Mouse (Mus musculus) layer of hippocampus, adult 18-20 months (tissue): ENCODE data around the gene Spire2. TPM values are rescaled to one million over a fixed set of nuclear protein-coding genes. Genes with fewer than 3 reads are reported as not detected.

Source experiments
- DNase-seq, 2 experiments: peaks; one replicate each; pipeline ENCODE4 v3.0.0; 2022; ENCODE audit warnings: low spot score in 2 of 2
- total RNA-seq, 2 experiments: library from RNA; stranded (reverse); gene quantifications; 2 replicates each; pipeline ENCODE4 v1.2.3; 2021

Spire2 gene
- total RNA-seq, 2 experiments from 2014 or later, result 17.0 TPM

DNA sequence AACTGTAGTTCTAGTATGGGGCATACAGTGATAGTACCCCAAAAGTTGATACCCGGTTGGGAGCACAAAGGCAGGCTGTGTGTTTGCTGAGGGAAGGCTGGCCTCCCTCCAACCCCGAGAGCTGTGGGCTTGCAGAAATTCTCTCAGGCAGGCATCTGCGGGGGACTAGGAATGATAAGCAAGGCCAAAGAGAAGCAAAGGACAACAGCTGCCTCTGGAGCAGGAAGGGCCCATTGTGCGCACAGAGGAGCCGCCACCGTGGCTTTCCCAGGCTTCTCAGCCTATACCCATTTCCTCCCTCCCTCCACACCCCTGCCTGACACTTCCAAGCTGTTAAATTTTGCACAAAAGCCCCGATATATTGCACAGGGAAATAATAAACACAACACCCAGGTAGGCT is 1.4 kb downstream of the Spire2 start:
- peak in 1 of 2 experiments; percentile 42 for DNase-seq

DNA sequence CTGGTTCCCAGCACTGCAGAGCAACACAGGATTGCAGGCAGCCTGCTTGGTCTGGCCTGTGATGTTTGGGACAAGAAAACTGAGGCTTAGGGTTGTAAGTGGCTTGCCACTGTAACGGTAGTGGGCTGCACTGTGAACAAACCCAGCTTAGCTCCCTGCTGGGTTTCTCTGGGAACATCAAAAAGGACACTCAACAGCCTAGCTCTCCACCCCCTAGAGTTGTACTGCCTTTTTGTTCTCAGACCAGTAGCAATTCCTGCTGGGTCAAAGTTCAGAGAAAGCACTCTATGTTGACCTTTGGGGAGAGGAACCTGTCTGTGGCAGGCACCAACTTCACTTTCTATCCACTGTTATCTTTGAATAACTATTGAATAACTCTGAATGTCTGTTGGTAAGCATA is 2.0 kb downstream of the Spire2 start:
- DNase-seq, result no peak

DNA sequence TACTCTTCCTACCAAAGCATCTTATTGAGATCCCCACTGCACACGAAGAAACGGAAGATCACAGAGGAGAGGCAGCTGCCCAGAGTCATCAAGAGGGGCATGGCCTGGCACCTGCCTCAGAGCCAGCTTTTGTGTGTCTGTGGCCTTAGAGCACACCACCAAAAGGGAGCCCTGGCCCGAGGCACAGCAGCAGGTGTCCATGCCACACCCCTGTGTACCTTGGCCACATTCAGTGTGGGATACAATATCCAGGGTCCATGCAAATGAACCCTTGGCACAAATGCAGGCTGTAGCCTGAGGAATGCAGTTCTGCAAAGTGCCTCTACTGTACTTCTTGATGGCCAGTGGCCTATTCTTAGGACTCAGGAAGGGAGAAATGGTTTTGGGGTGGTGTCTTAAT is 5.0 kb downstream of the Spire2 start:
- DNase-seq, result no peak

DNA sequence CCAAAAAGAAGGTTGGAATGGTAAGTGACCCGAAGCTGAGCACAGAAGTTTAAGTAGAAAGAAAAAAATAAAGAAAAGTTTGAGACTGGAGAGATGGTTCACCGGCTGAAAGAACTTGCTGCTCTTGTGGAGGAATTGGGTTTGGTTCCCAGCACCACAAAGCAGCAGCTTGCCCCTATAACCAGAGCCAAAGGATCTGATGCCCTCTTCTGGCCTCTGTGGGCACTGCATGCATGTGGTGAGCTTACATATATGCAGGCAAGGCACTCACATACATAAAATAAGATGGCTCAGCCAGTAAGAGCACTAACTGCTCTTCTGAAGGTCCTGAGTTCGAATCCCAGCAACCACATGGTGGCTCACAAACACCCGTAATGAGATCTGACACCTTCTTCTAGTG is 7.6 kb downstream of the Spire2 start:
- no peak for DNase-seq

GRCm38 (mm10) chr8:123341040-123342015 is 8.8 kb downstream of the Spire2 start:
- DNase-seq, result no peak

GRCm38 (mm10) chr8:123342253-123342652 is 9.7 kb downstream of the Spire2 start:
- DNase-seq, result no peak

DNA sequence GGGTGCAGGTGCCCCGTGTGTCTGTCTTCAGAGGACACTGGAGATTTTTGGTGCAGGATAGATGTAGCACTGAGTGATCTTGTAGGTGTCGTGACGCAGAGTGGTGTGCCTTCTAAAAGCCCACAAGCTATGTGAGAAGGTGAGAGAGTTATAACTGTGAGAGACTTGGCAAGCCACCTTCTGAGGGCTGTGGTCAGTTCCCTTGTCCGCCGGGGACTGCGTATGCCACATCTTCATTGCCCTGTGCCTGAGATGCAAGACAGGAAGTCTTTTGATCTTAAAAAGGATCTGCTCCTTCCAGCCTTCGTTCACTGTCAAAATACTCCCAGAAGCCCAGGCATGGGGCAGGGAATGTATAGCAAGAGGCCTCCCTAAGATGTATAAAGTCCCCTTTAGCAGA is 10.4 kb downstream of the Spire2 start:
- DNase-seq, result no peak

- no peak for DNase-seq
Observed at GRCm38 (mm10) chr8:123343422-123343821, 10.9 kb downstream of the Spire2 start.

- no peak for DNase-seq
Observed at GRCm38 (mm10) chr8:123345135-123345534, 12.6 kb downstream of the Spire2 start.

GRCm38 (mm10) chr8:123345856-123346255 is 13.3 kb downstream of the Spire2 start:
- no peak for DNase-seq

DNA sequence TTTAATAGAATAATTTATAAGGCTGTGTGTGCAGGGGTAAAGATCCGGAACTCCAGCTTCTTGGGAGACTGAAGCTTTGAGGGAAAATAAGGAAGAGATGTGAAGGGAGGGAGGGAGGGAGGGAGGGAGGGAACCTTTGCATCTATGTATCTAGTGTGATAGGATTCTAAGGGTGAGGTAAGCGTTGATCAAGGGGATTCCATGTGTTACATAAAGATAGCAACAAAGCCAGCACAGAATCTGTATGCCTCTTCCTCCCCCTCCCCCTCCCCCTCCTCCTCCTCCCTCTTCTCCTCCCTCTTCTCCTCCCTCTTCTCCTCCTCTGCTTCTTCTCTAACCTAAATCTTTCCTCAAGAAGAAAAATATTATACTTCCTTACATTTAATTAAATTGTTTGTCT is 14.8 kb downstream of the Spire2 start:
- no peak for DNase-seq

DNA sequence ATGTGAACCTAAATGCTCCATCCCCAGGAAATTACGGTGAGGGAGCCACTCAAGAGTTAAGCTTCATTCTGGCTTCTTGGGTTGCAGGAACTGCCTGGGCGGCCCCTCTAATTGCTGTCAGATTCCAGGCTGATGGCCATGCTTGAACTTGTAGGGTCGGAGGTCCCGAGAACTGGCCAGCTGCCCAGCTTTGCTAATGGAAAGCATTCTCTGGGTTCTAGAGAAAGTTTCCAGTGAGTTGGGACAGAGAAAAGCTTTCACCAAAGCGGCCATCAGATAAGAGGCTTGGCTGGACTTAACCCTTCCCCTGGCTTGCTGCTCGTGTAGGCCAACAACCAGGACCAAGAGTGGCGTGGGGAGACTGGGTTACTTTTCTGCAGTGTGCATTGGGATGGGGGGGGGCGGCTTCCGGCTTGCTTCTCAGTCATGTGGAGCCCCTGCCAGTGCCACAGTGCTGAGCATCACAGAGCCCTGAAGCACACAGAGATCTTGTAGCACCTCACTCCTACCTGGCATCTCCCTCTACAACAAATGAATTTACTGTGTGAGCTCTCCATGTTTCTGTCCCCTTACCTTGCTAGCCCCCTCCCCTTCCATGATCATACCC is 15.8 kb downstream of the Spire2 start:
- DNase-seq, result no peak

- no peak for DNase-seq
Observed at GRCm38 (mm10) chr8:123349073-123349472, 16.6 kb downstream of the Spire2 start.

DNA sequence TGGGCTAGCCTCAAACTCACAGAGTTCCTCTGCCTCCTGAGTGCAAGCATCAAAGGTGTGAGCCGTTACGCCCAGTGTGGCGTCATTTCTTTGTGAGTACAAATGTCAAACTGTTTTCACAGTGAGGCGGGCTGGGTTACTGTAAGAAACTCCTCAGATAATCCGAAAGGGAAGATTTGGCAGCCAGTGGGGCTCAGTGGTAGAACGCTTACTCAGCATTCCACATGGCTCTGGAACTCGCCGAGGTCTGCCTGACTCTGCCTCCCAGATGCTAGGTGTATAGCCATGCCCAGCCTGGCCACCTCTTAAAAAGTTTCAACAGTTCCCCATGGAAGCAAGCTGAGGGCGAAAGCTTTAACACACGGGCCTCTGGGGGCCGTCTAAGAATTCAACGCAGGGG is 19.6 kb downstream of the Spire2 start:
- DNase-seq, result no peak

GRCm38 (mm10) chr8:123352786-123353185 is 20.3 kb downstream of the Spire2 start:
- peak in 1 of 2 experiments; percentile 63 for DNase-seq

DNA sequence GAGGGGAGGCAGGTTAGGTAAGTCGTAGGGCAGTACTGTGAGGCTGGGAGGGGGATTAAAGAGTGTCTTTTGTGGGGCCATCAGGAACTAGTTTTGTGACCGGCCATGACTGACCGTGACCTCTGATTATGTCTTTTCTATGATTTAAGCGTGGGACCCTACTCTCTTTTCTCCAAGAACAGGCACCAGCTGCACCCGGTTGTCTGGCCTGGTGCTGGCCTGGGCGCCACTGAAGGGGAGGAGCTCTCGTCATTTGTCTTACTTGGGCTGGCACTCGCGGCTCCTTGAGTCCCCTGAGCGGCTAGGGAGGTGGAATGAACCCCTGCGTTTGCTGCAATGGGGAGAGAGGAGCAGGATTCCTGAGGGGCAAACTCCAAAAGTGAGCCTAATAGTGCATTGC is 20.7 kb downstream of the Spire2 start:
- DNase-seq, result no peak

- DNase-seq, result peak; percentile 62 to 90
Observed at GRCm38 (mm10) chr8:123361082-123361739, 28.7 kb downstream of the Spire2 start.

GRCm38 (mm10) chr8:123373403-123374238 is 41.1 kb downstream of the Spire2 start, which contains the start of gene Tcf25:
Tcf25 (plus strand) TSS chr8:123373753.
- DNase-seq, result peak; percentile 96 to 97

DNA sequence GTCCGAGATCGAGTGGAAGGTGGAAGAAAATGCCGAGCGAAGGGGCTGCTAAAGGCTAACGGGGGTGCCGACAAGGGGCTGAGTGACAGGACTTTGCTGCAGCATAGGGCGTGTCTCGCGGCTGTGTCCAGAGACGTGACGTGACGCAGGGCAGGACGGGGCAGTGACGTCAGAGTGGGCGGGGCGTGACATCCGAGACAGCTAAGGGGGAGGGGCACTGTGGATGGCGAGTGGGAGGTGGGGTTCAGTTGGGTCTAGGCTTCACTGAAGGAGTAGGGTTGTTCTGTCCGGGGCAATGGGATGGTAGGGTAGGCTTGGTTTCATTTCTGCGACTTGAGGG is 41.7 kb downstream of the Spire2 start:
- peak; percentile 86 to 95 for DNase-seq

DNA sequence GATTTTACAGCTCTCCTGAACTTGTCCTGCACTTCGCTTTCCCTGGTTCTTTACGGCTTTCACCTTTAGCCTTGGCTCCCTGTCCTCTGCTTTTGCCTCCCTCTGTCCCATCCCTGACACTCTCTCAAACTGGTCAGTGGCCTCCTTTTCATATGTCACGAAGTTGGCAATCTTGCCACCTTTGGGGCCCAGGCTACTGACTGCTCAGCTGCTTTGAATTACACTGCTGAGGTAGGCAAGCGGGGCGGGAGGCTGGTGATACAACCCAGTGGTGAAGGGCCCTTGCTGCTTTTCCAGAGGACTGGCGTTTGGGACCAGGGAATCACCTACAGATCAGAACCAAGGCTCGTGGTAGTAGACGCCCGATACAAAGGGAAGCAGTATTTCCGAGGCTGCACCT is 43.2 kb downstream of the Spire2 start:
- no peak for DNase-seq

DNA sequence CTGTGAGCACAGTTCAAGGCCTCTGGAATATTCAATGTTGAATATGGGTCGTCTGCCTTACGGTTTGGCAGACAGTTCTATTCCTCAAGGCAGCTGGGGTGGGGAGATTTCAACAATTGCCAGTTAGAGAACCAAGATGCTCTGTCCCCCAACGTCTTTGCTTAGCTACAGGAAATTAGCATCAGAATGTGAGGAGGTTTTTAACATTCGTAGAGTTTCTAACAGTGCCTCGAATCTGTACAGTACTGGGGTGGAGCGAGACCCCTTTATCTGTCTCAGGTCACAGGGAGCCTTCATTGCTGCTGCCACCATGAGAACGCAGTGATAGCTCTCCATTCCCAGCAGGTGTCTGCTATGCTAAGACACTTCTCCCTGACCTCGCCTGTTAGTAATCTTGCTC is 43.6 kb downstream of the Spire2 start:
- no peak for DNase-seq
